Mouse (Mus musculus): Measurements from ENCODE around the gene Mcl1.

GRCm38 (mm10) chr3:95659948-95660347 is 1.4 kb downstream of the Mcl1 start:
- TF ChIP-seq CTCF (conservative IDR thresholded peaks at IDR 0.05; ENCODE audit: low read length) (no peak), NANOG (IDR thresholded peaks at IDR 0.05; ENCODE audit: borderline replicate concordance, low read length) (no peak)

Measured in E14TG2a.4 (cell line).